Mouse (Mus musculus): ENCODE measurements at regions not wholly inside any gene's neighbourhood (a gene's known extent, or its start where the extent isn't known, plus 50 kb on each side); places are given as distances from the start of the nearest gene placed in this dataset.

DNA sequence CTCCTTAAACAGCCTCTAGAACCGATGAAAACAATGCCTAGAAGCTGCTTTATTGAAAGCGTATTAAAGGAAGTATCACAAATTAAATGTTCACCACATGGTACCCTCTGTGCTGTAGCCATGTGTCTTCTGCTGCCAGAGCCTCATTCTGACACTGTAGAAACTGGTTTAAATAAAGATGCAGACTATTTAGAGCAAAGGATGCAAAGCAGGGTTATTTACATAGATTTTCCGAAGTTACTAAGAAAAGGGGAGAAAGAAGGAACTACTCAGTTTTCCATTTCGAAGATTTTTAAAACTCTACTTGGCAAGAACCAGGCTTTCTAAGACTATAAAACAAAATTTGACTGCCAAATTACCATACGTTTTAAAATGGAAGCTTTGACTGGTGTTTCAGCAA is 226.5 kb downstream of the Tle4 start:
- Histone ChIP-seq H3K27me3 (ENCODE audit: control insufficient read depth, insufficient read depth, low read length) (no peaks in the 10 kb centered on the region), H3K36me3 (ENCODE audit: control insufficient read depth, insufficient read depth, low read length) (no peaks in the 10 kb centered on the region), H3K4me3 (ENCODE audit: extremely low read depth, insufficient read depth, insufficient read length) (no peak overlapping the region), H3K27ac (ENCODE audit: insufficient read depth, low read length) (no peak overlapping the region), H3K4me1 (ENCODE audit: control insufficient read depth, insufficient read depth, insufficient read length) (no peaks in the 10 kb centered on the region)
- DNase-seq (ENCODE audit: low read depth in 1 of 2, low spot score in 2 of 2): no peak
- TF ChIP-seq CTCF (IDR thresholded peaks at IDR 0.05; ENCODE audit: extremely low read depth, insufficient read depth, insufficient read length, insufficient replicate concordance): no peak
- TF ChIP-seq POLR2A (IDR thresholded peaks at IDR 0.05; ENCODE audit: low read depth, low read length): no peak
- 82% methylated on average over 5 of the region's 5 CpGs for whole genome bisulfite sequencing

DNA sequence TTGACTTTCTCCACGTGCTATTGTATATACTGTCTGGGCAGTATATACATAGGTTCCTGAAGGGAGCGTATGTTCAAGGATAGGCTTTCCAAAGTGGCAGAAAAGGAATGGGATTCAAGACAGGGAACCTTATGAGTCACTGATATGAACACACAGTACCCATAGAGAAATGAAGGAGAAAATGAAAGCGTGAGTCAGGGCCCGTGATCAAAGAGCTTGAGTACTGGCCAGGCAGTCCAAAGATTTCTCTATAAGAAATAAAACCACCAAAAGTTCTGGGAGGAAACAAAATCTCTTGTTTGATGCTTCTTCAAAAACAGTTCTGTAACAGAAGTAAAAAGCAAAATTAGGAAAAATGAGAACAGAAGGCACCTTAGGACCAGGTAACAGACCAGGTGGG is 223.9 kb downstream of the Tle4 start:
- no peak overlapping the region for H3K27ac ChIP-seq (ENCODE audit: insufficient read depth, low read length)
- H3K4me3 ChIP-seq (ENCODE audit: extremely low read depth, insufficient read depth, insufficient read length): no peak overlapping the region
- WGBS: 86% methylated on average over 4 of the region's 4 CpGs
- DNase-seq (ENCODE audit: low read depth in 1 of 2, low spot score in 2 of 2): no peak
- no peaks in the 10 kb centered on the region for H3K27me3 ChIP-seq (ENCODE audit: control insufficient read depth, insufficient read depth, low read length)
- H3K4me1 ChIP-seq (ENCODE audit: control insufficient read depth, insufficient read depth, insufficient read length): no peaks in the 10 kb centered on the region
- TF ChIP-seq POLR2A (IDR thresholded peaks at IDR 0.05; ENCODE audit: low read depth, low read length) (no peak), CTCF (IDR thresholded peaks at IDR 0.05; ENCODE audit: extremely low read depth, insufficient read depth, insufficient read length, insufficient replicate concordance) (no peak)
- no peaks in the 10 kb centered on the region for H3K36me3 ChIP-seq (ENCODE audit: control insufficient read depth, insufficient read depth, low read length)

DNA sequence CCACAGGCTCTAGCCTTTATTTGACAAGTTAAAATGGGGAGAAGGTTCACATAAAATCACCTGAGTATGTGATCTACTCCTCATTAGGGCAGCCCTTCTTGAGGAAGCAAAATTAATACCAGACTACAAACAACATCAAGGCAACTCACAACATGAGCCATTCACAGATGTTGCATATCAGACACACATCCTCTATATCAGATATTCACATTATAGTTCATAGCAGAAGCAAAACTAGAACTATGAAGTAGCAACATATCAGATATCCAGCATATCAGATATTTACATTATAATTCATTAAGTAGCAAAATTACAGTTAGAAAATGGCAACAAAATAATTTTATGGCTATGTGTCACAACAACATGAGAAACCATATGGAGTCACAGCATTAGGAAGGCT is 217.0 kb downstream of the Tle4 start:
- no peak overlapping the region for H3K27ac ChIP-seq (ENCODE audit: insufficient read depth, low read length)
- H3K36me3 ChIP-seq (ENCODE audit: control insufficient read depth, insufficient read depth, low read length): no peaks in the 10 kb centered on the region
- H3K27me3 ChIP-seq (ENCODE audit: control insufficient read depth, insufficient read depth, low read length): no peaks in the 10 kb centered on the region
- TF ChIP-seq CTCF (IDR thresholded peaks at IDR 0.05; ENCODE audit: extremely low read depth, insufficient read depth, insufficient read length, insufficient replicate concordance): no peak
- no peak for TF ChIP-seq POLR2A (IDR thresholded peaks at IDR 0.05; ENCODE audit: low read depth, low read length)
- no peaks in the 10 kb centered on the region for H3K4me1 ChIP-seq (ENCODE audit: control insufficient read depth, insufficient read depth, insufficient read length)
- DNase-seq (ENCODE audit: low read depth in 1 of 2, low spot score in 2 of 2): no peak
- H3K4me3 ChIP-seq (ENCODE audit: extremely low read depth, insufficient read depth, insufficient read length): no peak overlapping the region

DNA sequence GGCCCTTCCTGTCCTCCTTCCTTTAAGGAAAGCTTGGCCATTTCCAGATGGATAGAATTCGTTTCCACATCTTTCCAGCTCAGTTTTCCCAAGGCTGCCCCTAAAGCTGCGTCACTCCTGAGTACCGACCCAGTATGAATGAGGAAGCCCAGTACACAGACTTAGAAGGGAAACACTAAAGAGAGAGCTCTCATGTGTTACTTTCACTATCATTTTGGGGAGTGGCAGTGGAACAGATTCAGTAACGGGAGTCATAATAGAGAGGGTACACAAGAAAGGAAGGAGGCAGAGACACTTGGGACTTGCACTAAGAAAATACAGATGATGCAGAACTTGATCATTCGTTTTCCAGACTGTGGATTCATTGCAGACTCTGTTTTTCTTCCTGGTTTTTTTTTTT is 210.1 kb downstream of the Tle4 start:
- H3K4me3 ChIP-seq (ENCODE audit: extremely low read depth, insufficient read depth, insufficient read length): peak overlapping the region; percentile 25

GRCm38 (mm10) chr19:14388539-14388938 is 209.3 kb downstream of the Tle4 start:
- peak; percentile 40 for DNase-seq (ENCODE audit: low read depth in 1 of 2, low spot score in 2 of 2)
- TF ChIP-seq POLR2A (IDR thresholded peaks at IDR 0.05; ENCODE audit: low read depth, low read length): no peak
- TF ChIP-seq CTCF (IDR thresholded peaks at IDR 0.05; ENCODE audit: extremely low read depth, insufficient read depth, insufficient read length, insufficient replicate concordance): peak; percentile 19; the same call in 1 of the 2 replicates
- H3K4me3 ChIP-seq (ENCODE audit: extremely low read depth, insufficient read depth, insufficient read length): no peak overlapping the region
- peaks cover 5% of the 10 kb centered on the region; the same call in 1 of the 2 replicates for H3K4me1 ChIP-seq (ENCODE audit: control insufficient read depth, insufficient read depth, insufficient read length)
- no peak overlapping the region for H3K27ac ChIP-seq (ENCODE audit: insufficient read depth, low read length)
- no peaks in the 10 kb centered on the region for H3K36me3 ChIP-seq (ENCODE audit: control insufficient read depth, insufficient read depth, low read length)
- no peaks in the 10 kb centered on the region for H3K27me3 ChIP-seq (ENCODE audit: control insufficient read depth, insufficient read depth, low read length)
- WGBS: 30% methylated on average over 4 of the region's 4 CpGs

More for the DNA sequence above, 210.1 kb downstream of the Tle4 start:
- Histone ChIP-seq H3K36me3 (ENCODE audit: control insufficient read depth, insufficient read depth, low read length) (no peaks in the 10 kb centered on the region), H3K27ac (ENCODE audit: insufficient read depth, low read length) (no peak overlapping the region), H3K4me1 (ENCODE audit: control insufficient read depth, insufficient read depth, insufficient read length) (peaks cover 5% of the 10 kb centered on the region; the same call in 1 of the 2 replicates), H3K27me3 (ENCODE audit: control insufficient read depth, insufficient read depth, low read length) (no peaks in the 10 kb centered on the region)
- DNase-seq (ENCODE audit: low read depth in 1 of 2, low spot score in 2 of 2): peak in 1 of 2 experiments; percentile 44
- TF ChIP-seq CTCF (IDR thresholded peaks at IDR 0.05; ENCODE audit: extremely low read depth, insufficient read depth, insufficient read length, insufficient replicate concordance) (no peak), POLR2A (IDR thresholded peaks at IDR 0.05; ENCODE audit: low read depth, low read length) (no peak)
- 17% methylated on average over 5 of the region's 5 CpGs for WGBS

DNA sequence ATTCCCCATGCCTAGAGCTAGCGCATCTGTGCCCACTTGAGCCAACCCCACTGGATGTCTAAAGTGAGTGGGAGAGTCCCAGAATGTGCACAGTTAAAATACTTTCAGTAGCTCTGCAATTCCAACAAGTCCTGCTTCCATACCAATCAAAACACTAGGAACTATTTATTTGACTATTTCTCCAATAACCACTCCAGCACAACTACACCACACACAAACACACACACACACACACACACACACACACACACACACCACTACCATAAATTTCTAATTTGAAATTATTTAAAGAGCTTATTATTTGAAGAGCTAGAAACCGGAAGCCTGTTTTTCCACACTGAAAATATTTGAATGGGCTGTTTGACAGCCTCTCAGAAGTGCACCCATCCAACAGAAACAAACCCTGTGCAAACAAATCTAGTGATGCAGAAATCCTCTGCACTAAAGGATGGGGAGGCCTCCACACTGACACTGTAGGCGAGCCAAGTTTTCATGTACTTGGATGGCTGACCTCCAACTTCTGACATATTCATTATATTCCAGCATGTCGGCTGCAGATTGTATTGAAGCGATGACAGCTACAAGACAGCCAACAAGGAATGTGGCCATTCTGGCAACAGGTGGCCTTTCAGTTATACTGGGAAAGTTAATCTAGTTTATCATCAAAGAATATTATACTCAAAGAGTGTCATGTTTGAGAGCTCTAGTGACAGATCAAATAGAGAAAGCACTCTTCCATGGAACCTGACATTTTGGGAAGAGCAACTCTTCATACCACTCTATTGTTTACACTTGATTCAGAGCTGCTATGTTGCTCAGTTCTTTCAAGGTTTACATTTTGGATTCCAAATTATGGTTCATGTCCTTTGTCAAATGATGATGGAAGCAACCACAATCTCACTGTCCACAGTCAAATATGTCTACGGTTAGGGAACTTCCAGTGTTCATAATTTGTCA is 207.7 kb downstream of the Tle4 start:
- Histone ChIP-seq H3K4me1 (ENCODE audit: control insufficient read depth, insufficient read depth, insufficient read length) (peaks cover 5% of the 10 kb centered on the region; the same call in 1 of the 2 replicates), H3K27ac (ENCODE audit: insufficient read depth, low read length) (no peak overlapping the region), H3K4me3 (ENCODE audit: extremely low read depth, insufficient read depth, insufficient read length) (no peak overlapping the region), H3K36me3 (ENCODE audit: control insufficient read depth, insufficient read depth, low read length) (no peaks in the 10 kb centered on the region), H3K27me3 (ENCODE audit: control insufficient read depth, insufficient read depth, low read length) (no peaks in the 10 kb centered on the region)
- no peak for DNase-seq (ENCODE audit: low read depth in 1 of 2, low spot score in 2 of 2)
- 77% methylated on average over 6 of the region's 6 CpGs for WGBS
- TF ChIP-seq POLR2A (IDR thresholded peaks at IDR 0.05; ENCODE audit: low read depth, low read length) (no peak), CTCF (IDR thresholded peaks at IDR 0.05; ENCODE audit: extremely low read depth, insufficient read depth, insufficient read length, insufficient replicate concordance) (no peak)

DNA sequence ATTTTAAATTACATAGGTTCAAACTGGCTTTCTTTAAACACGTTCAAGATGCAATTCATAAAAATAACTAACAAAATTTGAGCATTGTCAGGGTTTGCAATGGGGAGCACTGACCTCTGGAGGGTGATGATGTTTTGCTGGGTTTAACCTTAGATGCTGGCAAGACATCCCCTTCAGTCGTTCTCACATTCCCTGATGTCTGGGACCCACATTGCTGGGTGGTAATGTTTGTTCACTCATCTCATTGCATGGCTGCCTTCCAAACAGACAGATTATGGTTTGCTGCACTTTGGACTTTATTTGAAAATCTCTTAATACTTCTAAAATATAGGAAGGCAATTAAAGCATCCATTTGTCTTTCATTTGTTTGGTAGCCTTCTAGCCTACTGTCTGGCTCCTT is 206.9 kb downstream of the Tle4 start:
- Histone ChIP-seq H3K4me1 (ENCODE audit: control insufficient read depth, insufficient read depth, insufficient read length) (peaks cover 5% of the 10 kb centered on the region; the same call in 1 of the 2 replicates), H3K36me3 (ENCODE audit: control insufficient read depth, insufficient read depth, low read length) (no peaks in the 10 kb centered on the region), H3K27me3 (ENCODE audit: control insufficient read depth, insufficient read depth, low read length) (no peaks in the 10 kb centered on the region), H3K27ac (ENCODE audit: insufficient read depth, low read length) (no peak overlapping the region), H3K4me3 (ENCODE audit: extremely low read depth, insufficient read depth, insufficient read length) (no peak overlapping the region)
- WGBS: 71% methylated on average over 2 of the region's 2 CpGs
- DNase-seq (ENCODE audit: low read depth in 1 of 2, low spot score in 2 of 2): no peak
- no peak for TF ChIP-seq POLR2A (IDR thresholded peaks at IDR 0.05; ENCODE audit: low read depth, low read length)
- TF ChIP-seq CTCF (IDR thresholded peaks at IDR 0.05; ENCODE audit: extremely low read depth, insufficient read depth, insufficient read length, insufficient replicate concordance): no peak

Data from spleen, adult 2 months (tissue).